8 mouse cellular contexts compared by ENCODE assay signal in genomic region chr4:130168280-130169183, GRCm38 (mm10). TPM values are rescaled to one million over a fixed set of nuclear protein-coding genes. Genes with fewer than 3 reads are reported as not detected.
A peak's percentile ranks its signal among the peaks of the same experiment; 100 is the strongest.
DNase-seq lines count a peak whose midpoint lies in the region; ATAC-seq and TF ChIP-seq lines count a peak whose summit lies in the region.

No protein-coding gene starts in this region.

- no peak overlapping the region for H3K27ac ChIP-seq in forebrain, embryonic 14.5 days (ENCODE audit: low read depth, low read length)
- no peak overlapping the region for H3K27ac ChIP-seq in forebrain, embryonic 13.5 days
- peak overlapping the region; percentile 54 for H3K27ac ChIP-seq in intestine, postnatal 0 days (ENCODE audit: low read depth, low read length)
- no peak overlapping the region for H3K27ac ChIP-seq in liver, embryonic 16.5 days (ENCODE audit: low read length)

- no peak overlapping the region for H3K4me3 ChIP-seq in forebrain, embryonic 14.5 days (ENCODE audit: low read depth, low read length)
- no peak overlapping the region for H3K4me3 ChIP-seq in forebrain, embryonic 13.5 days
- H3K4me3 ChIP-seq in intestine, postnatal 0 days (ENCODE audit: low read depth, low read length): no peak overlapping the region
- no peak overlapping the region for H3K4me3 ChIP-seq in liver, embryonic 16.5 days (ENCODE audit: low read depth, low read length)

- 40% methylated on average over 16 of the region's 16 CpGs for WGBS in forebrain, embryonic 14.5 days
- 45% methylated on average over 16 of the region's 16 CpGs for WGBS in forebrain, embryonic 13.5 days
- WGBS in intestine, postnatal 0 days: 30% methylated on average over 16 of the region's 16 CpGs
- WGBS in liver, embryonic 16.5 days (ENCODE audit: insufficient replicate concordance): 37% methylated on average over 16 of the region's 16 CpGs

- H3K4me1 ChIP-seq in forebrain, embryonic 14.5 days (ENCODE audit: control insufficient read depth, insufficient read depth, low read length): peaks cover 2% of the 10 kb centered on the region; the same call in 1 of the 2 replicates
- H3K4me1 ChIP-seq in forebrain, embryonic 13.5 days: peaks cover 15% of the 10 kb centered on the region
- H3K4me1 ChIP-seq in intestine, postnatal 0 days (replicated peaks; ENCODE audit: control insufficient read depth, insufficient read depth, low read length): peaks cover 31% of the 10 kb centered on the region
- H3K4me1 ChIP-seq in liver, embryonic 16.5 days (ENCODE audit: control insufficient read depth, low read depth, low read length): peaks cover 10% of the 10 kb centered on the region

- no peak overlapping the region for H3K4me2 ChIP-seq in forebrain, embryonic 14.5 days (ENCODE audit: low read length)
- no peak overlapping the region for H3K4me2 ChIP-seq in forebrain, embryonic 13.5 days
- peak overlapping the region; percentile 50 for H3K4me2 ChIP-seq in intestine, postnatal 0 days (replicated peaks; ENCODE audit: low read depth)
- no peak overlapping the region for H3K4me2 ChIP-seq in liver, embryonic 16.5 days (ENCODE audit: low read depth, low read length)

- no peak for ATAC-seq in forebrain, embryonic 14.5 days
- ATAC-seq in forebrain, embryonic 13.5 days: no peak
- peak; percentile 60 for ATAC-seq in intestine, postnatal 0 days
- peak; percentile 47 for ATAC-seq in liver, embryonic 16.5 days (ENCODE audit: low read depth)
- no peak; the same call in 1 of the 2 replicates for ATAC-seq in erythroid progenitor cell, adult 5-6 weeks (replicated peaks; ENCODE audit: low FRiP score, poor library complexity, severe bottlenecking)

- no peaks in the 10 kb centered on the region for H3K36me3 ChIP-seq in forebrain, embryonic 14.5 days (ENCODE audit: control insufficient read depth, insufficient read depth, low read length)
- no peaks in the 10 kb centered on the region for H3K36me3 ChIP-seq in forebrain, embryonic 13.5 days (ENCODE audit: poor library complexity, severe bottlenecking)
- peaks cover 50% of the 10 kb centered on the region; the same call in 1 of the 2 replicates for H3K36me3 ChIP-seq in intestine, postnatal 0 days (ENCODE audit: control insufficient read depth, insufficient read depth)
- peaks cover 3% of the 10 kb centered on the region; the same call in 1 of the 2 replicates for H3K36me3 ChIP-seq in liver, embryonic 16.5 days (ENCODE audit: control insufficient read depth, insufficient read depth)

- H3K27me3 ChIP-seq in forebrain, embryonic 14.5 days (replicated peaks; ENCODE audit: control insufficient read depth, insufficient read depth, low read length): peaks cover 3% of the 10 kb centered on the region; the same call in 1 of the 2 replicates
- peaks cover 43% of the 10 kb centered on the region for H3K27me3 ChIP-seq in forebrain, embryonic 13.5 days
- no peaks in the 10 kb centered on the region for H3K27me3 ChIP-seq in intestine, postnatal 0 days (replicated peaks; ENCODE audit: control insufficient read depth, insufficient read depth, low read length)
- H3K27me3 ChIP-seq in liver, embryonic 16.5 days (ENCODE audit: control insufficient read depth, insufficient read depth, low read depth, low read length): peaks cover 13% of the 10 kb centered on the region

- DNase-seq in forebrain, embryonic 14.5 days (ENCODE audit: low spot score): peak; percentile 49
- peak; percentile 95 for DNase-seq in adrenal gland, postnatal 10 days
- peak; percentile 95 for DNase-seq in heart, adult 8-10 months (ENCODE audit: low spot score)
- DNase-seq in ovary, postnatal 10 days (ENCODE audit: low spot score): peak; percentile 49

- no peaks in the 10 kb centered on the region for H3K9me3 ChIP-seq in forebrain, embryonic 14.5 days (replicated peaks; ENCODE audit: control insufficient read depth, low read length)
- no peaks in the 10 kb centered on the region for H3K9me3 ChIP-seq in forebrain, embryonic 13.5 days (replicated peaks)
- no peaks in the 10 kb centered on the region for H3K9me3 ChIP-seq in intestine, postnatal 0 days (ENCODE audit: control insufficient read depth)
- H3K9me3 ChIP-seq in liver, embryonic 16.5 days (replicated peaks; ENCODE audit: control insufficient read depth, low read length): no peaks in the 10 kb centered on the region

- peak; percentile 70 for TF ChIP-seq CTCF in intestine, postnatal 0 days (IDR thresholded peaks at IDR 0.05; ENCODE audit: low read depth)

- H3K9ac ChIP-seq in forebrain, embryonic 14.5 days (ENCODE audit: low read length): no peak overlapping the region
- H3K9ac ChIP-seq in forebrain, embryonic 13.5 days: no peak overlapping the region
- no peak overlapping the region; the same call in 1 of the 2 replicates for H3K9ac ChIP-seq in intestine, postnatal 0 days (ENCODE audit: low read depth, low read length)
- H3K9ac ChIP-seq in liver, embryonic 16.5 days (ENCODE audit: low read depth, low read length): no peak overlapping the region

RNA-seq across cellular contexts. Expression of gene Tinagl1, which starts 6.4 kb away (rescaled TPM):
- 2.7 and 4.0 TPM in 2 replicates for polyA plus RNA-seq in forebrain, embryonic 14.5 days (2014; fragmentation: Nextera tagmentation; extraction: Ambion mirVana)
- polyA plus RNA-seq in forebrain, embryonic 13.5 days (2015; fragmentation: Nextera tagmentation; extraction: Ambion mirVana): 2.6 and 3.1 TPM in 2 replicates
- 100 to 1,000 TPM in 1 of 2 experiments, 10 to 100 TPM in 1; 69.2 to 114 TPM for total RNA-seq in adrenal gland, postnatal 10 days (2021)
- total RNA-seq in heart, adult 8-10 months (2022): 10 to 100 TPM; 44.8 to 57.2 (median 49.5) TPM
- 87.2 and 88.8 TPM in 2 replicates for polyA plus RNA-seq in intestine, postnatal 0 days (2015; fragmentation: Nextera tagmentation; extraction: Ambion mirVana)
- 35.0 and 37.8 TPM in 2 replicates for polyA plus RNA-seq in liver, embryonic 16.5 days (2015; fragmentation: Nextera tagmentation; extraction: Ambion mirVana)
- total RNA-seq in erythroid progenitor cell, adult 5-6 weeks (2015; ENCODE audit: low replicate concordance): 199 and 217 TPM in 2 replicates
- total RNA-seq in erythroid progenitor cell, adult 5-6 weeks (2017; ENCODE audit: low replicate concordance): 249 and 265 TPM in 2 replicates

RNA-seq across cellular contexts. Expression of gene Hcrtr1, which starts 29.4 kb away (rescaled TPM):
- 0.13 and 0.48 TPM in 2 replicates for polyA plus RNA-seq in forebrain, embryonic 14.5 days (2014; fragmentation: Nextera tagmentation; extraction: Ambion mirVana)
- 0.13 TPM in 1 of 2 replicates, not detected in the other for polyA plus RNA-seq in forebrain, embryonic 13.5 days (2015; fragmentation: Nextera tagmentation; extraction: Ambion mirVana)
- 1 to 10 TPM in 1 of 2 experiments, under 1 TPM in 1; 0.78 to 1.7 TPM for total RNA-seq in adrenal gland, postnatal 10 days (2021)
- total RNA-seq in heart, adult 8-10 months (2022): not detected
- 0.81 and 0.91 TPM in 2 replicates for polyA plus RNA-seq in intestine, postnatal 0 days (2015; fragmentation: Nextera tagmentation; extraction: Ambion mirVana)
- polyA plus RNA-seq in liver, embryonic 16.5 days (2015; fragmentation: Nextera tagmentation; extraction: Ambion mirVana): 0.06 TPM in 1 of 2 replicates, not detected in the other
- total RNA-seq in erythroid progenitor cell, adult 5-6 weeks (2015; ENCODE audit: low replicate concordance): not detected in 2 replicates
- total RNA-seq in erythroid progenitor cell, adult 5-6 weeks (2017; ENCODE audit: low replicate concordance): not detected in 2 replicates

RNA-seq across cellular contexts. Expression of gene Gm853, which starts 53.7 kb away (rescaled TPM):
- 0.11 and 0.89 TPM in 2 replicates for polyA plus RNA-seq in forebrain, embryonic 14.5 days (2014; fragmentation: Nextera tagmentation; extraction: Ambion mirVana)
- 0.13 TPM in 1 of 2 replicates, not detected in the other for polyA plus RNA-seq in forebrain, embryonic 13.5 days (2015; fragmentation: Nextera tagmentation; extraction: Ambion mirVana)
- total RNA-seq in adrenal gland, postnatal 10 days (2021): not detected
- total RNA-seq in heart, adult 8-10 months (2022): not detected
- not detected in 2 replicates for polyA plus RNA-seq in intestine, postnatal 0 days (2015; fragmentation: Nextera tagmentation; extraction: Ambion mirVana)
- not detected in 2 replicates for polyA plus RNA-seq in liver, embryonic 16.5 days (2015; fragmentation: Nextera tagmentation; extraction: Ambion mirVana)
- not detected in 2 replicates for total RNA-seq in erythroid progenitor cell, adult 5-6 weeks (2015; ENCODE audit: low replicate concordance)
- not detected in 2 replicates for total RNA-seq in erythroid progenitor cell, adult 5-6 weeks (2017; ENCODE audit: low replicate concordance)

Comparison
In these comparisons a context has a peak if more than half of its experiments do, and no peak if none do; other contexts are left out.
1. ATAC-seq: peak in intestine, postnatal 0 days (single experiment) and liver, embryonic 16.5 days (single experiment); none in forebrain, embryonic 14.5 days (single experiment), forebrain, embryonic 13.5 days (single experiment) and erythroid progenitor cell, adult 5-6 weeks (single experiment).
2. Peak in every context shown above with its lines, with median percentiles within 50 percentile points of each other: DNase-seq.